Mouse (Mus musculus): ENCODE data around the gene Veph1. TPM values are rescaled to one million over a fixed set of nuclear protein-coding genes. Genes with fewer than 3 reads are reported as not detected.

Gene Veph1
- total RNA-seq, 2 experiments from 2014 or later = 1.1 to 1.4 TPM

- DNase-seq = no peak
Measured at GRCm38 (mm10) chr3:66007632-66008401, 288.8 kb downstream of the Veph1 start.

- DNase-seq = no peak
Measured at GRCm38 (mm10) chr3:66004989-66005388, 291.6 kb downstream of the Veph1 start.

- no peak for DNase-seq
Measured at GRCm38 (mm10) chr3:66004220-66004951, 292.3 kb downstream of the Veph1 start.

Other genes starting within 250 kb of the Veph1 start
- gene Ptx3, start 76.9 kb downstream of the Veph1 start, total RNA-seq (2021) = 1 to 10 TPM; 3.7 to 4.3 TPM

Measured in heart, postnatal 4 days (tissue).